Mouse (Mus musculus) mouse embryonic stem cell (cell line): ENCODE results near the gene Xrra1.
"Not testable (repeated sequence)": the region's sequence is repeated elsewhere in the genome, so short reads cannot be mapped to it uniquely, and the experiment has no call there.

Experiments
- in situ Hi-C, 2 experiments: fragments of 300-500 bp; cut with MboI; formaldehyde crosslinking; loops; 1 replicate in 1 of 2; 3 replicates in 1 of 2; pipeline ENCODE4 v1.14.3; 2019 to 2020; ENCODE audit warnings: low sequenced_read_pairs in 2 of 2, low pct_unique_long_range_greater_than_20kb in 1 of 2, mixed read lengths in 1 of 2; ENCODE audit not compliant: unreplicated experiment in 1 of 2

Gene Xrra1

DNA sequence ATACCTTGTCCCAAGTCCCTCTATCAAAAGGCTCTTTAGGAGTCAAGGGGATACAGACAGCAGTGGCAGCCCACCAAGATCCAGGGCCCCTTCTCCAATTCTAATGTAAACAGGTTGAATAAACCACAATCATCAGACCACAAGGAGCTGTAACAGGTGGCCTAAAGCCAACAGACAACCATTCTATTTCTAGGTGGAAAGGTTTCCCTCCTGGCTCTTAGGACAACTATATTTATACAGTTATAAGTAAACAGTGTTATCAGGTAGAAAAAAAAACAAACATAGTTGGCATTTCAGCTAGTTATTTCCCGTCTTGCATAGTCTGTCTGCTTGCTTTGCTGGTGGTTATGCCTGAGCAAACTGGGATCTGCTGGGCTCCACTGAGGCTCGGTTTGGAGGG is 61.5 kb downstream of the Xrra1 start:
- in situ Hi-C loops = no loop called here

GRCm38 (mm10) chr7:99926916-99927714 is 68.2 kb downstream of the Xrra1 start:
- in situ Hi-C loops = no loop called here

DNA sequence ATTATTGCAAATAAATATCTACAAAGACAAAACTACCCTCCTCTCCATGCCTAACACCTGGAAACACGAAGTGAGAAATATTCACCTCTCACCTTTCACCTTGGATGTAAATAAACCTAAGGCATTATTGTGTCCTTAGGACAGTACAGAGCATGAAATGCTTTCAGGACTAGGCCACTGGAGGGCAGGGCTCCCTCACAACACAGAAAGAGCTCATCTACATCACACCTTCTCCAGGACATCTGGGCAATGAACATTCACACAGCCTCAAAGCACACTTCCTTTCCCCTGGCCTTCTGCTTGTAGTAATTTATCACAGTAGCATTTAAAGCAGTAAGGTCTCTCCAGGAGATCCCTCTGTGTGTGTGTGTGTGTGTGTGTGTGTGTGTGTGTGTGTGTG is 76.8 kb downstream of the Xrra1 start:
- in situ Hi-C loops = no loop called here

GRCm38 (mm10) chr7:99940669-99941068 is 81.8 kb downstream of the Xrra1 start:
- in situ Hi-C loops = no loop called here

- in situ Hi-C loops = no loop called here
Measured at GRCm38 (mm10) chr7:99944520-99944919, 85.6 kb downstream of the Xrra1 start.

GRCm38 (mm10) chr7:99945012-99945411 is 86.1 kb downstream of the Xrra1 start:
- in situ Hi-C loops = not testable (repeated sequence)

DNA sequence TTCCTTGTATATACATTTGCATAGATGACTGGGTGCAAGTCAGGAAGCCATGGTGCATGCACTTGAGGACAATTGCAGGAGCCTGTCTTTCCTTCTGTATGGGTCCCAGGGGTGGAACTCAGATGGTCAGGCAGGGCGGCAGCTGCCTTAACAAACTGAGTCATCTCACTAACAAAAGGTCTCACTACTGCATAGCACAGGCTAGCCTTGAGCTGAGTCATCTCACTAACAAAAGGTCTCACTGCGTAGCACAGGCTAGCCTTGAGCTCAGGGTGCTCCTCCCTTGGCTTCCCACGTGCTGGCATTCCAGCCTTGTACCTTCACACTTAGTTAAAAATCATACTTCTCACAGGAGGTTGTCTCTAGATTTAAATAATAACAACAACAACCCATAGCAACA is 87.0 kb downstream of the Xrra1 start:
- in situ Hi-C loops = no loop called here

- in situ Hi-C loops = no loop called here
Measured at GRCm38 (mm10) chr7:99946356-99946755, 87.4 kb downstream of the Xrra1 start.

GRCm38 (mm10) chr7:99947329-99947728 is 88.4 kb downstream of the Xrra1 start:
- in situ Hi-C loops = no loop called here

GRCm38 (mm10) chr7:99953442-99954098 is 94.7 kb downstream of the Xrra1 start:
- in situ Hi-C loops = no loop called here

- in situ Hi-C loops = no loop called here
Measured at GRCm38 (mm10) chr7:99954212-99954611, 95.3 kb downstream of the Xrra1 start.

GRCm38 (mm10) chr7:99956095-99956494 is 97.2 kb downstream of the Xrra1 start:
- in situ Hi-C loops = no loop called here

DNA sequence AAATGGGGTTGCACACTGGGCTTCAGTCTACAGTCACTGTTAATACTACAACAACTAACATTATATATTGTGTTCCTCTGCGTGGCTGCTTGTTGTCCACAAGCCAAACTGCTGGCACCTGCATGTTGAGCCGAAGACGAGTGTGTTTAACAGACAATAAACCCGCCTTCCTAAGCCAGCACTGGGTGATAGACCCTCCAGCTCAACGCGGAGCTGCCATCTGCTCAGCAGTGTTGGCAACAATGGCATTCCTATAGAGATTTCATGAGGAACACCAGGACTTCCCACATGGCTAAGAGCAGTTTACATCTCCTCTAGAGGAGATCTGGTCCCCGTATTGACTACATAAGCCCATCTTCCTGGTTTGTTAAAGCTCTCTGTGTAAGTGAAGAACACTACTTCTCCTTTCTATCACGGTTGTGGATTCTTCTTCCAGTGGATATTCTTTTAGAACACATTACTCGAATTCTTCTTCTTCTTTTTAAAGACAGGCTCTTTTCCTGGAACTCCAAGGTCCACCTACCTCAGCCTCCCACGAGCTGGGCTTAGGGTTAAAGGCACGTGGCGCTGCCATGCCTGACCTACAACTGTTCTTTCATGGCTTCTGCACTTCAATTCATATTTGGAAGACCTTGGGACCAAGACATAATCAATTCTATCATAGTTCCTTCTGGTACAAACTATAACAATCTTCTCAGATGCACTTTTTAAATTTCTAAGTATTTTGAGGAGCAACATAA is 98.5 kb downstream of the Xrra1 start:
- in situ Hi-C loops = no loop called here

GRCm38 (mm10) chr7:99960571-99960970 is 101.7 kb downstream of the Xrra1 start:
- in situ Hi-C loops = not testable (repeated sequence)

GRCm38 (mm10) chr7:99961518-99961917 is 102.6 kb downstream of the Xrra1 start:
- in situ Hi-C loops = no loop called here

GRCm38 (mm10) chr7:99962536-99963236 is 103.8 kb downstream of the Xrra1 start:
- in situ Hi-C loops = no loop called here

GRCm38 (mm10) chr7:99963237-99963860 is 104.4 kb downstream of the Xrra1 start:
- in situ Hi-C loops = no loop called here

DNA sequence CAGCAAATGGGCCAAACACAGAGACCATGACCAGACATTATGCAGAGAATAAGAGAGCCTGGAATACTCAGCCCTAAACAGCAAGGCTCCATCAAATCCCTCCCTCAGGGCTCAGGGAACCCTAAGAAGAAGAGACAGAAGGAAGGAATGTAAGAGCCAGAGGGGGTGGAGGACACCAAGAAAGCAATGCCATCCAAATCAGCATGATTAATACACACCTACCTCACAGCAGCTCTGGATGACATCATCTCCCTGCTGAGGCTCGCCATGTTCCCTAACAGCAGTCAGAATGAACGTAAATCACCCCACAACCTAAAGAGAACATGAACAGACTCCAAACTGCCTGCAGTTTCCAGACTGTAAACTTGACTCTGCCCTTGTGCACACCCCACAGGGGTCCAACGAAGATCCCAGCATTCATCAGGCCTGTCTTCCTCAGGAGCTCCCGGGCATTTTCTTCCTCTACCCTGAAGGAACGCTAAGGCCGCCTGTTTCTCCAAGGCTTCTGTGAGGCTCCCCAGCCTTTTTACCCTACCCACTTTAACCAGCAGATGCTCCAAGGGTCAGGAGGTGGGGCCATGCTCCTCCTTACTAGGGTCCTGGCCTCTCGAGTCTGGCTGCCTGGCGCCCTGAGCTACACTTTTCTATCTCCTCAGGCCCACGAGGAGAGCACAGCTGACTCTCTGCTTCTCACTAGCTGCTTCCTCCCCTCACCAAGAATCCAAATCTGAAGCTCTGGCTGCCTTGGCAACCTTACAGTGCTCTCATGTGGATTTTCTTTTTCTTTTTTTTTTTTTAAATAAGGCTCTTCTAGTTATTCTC is 106.3 kb downstream of the Xrra1 start:
- in situ Hi-C loops = no loop called here
